Mouse (Mus musculus) neural tube, embryonic 13.5 days (tissue): ENCODE measurements around the gene Nxpe4. TPM values are rescaled to one million over a fixed set of nuclear protein-coding genes. Genes with fewer than 3 reads are reported as not detected.
A peak's percentile ranks its signal among the peaks of the same experiment; 100 is the strongest.

ENCODE experiments used
- ATAC-seq: fragments of 200-750 bp; cut with Nextera tagmentation; 2 replicates; pipeline ENCODE4 v1.8.0; 2017; ENCODE audit warnings: low read depth, mild to moderate bottlenecking, moderate TSS enrichment, moderate library complexity
- H3K27ac ChIP-seq: fragments of 300-500 bp; sonication (generic); replicated peaks from 2 replicates; pipeline ENCODE4 v1.5.1; 2015; ENCODE audit warnings: moderate library complexity, mild to moderate bottlenecking, inconsistent platforms
- H3K27me3 ChIP-seq: fragments of 300-500 bp; sonication (generic); 2 replicates; pipeline ENCODE4 v1.6.1; 2015; ENCODE audit warnings: mild to moderate bottlenecking, inconsistent platforms
- H3K36me3 ChIP-seq: fragments of 300-500 bp; sonication (generic); 2 replicates; pipeline ENCODE4 v1.6.1; 2015; ENCODE audit warnings: mild to moderate bottlenecking, inconsistent platforms
- H3K4me1 ChIP-seq: fragments of 300-500 bp; sonication (generic); replicated peaks from 2 replicates; pipeline ENCODE4 v1.6.1; 2015; ENCODE audit warnings: inconsistent platforms
- H3K4me2 ChIP-seq: fragments of 300-500 bp; sonication (generic); 2 replicates; pipeline ENCODE4 v1.6.1; 2015; ENCODE audit warnings: inconsistent platforms, mild to moderate bottlenecking, moderate library complexity
- H3K4me3 ChIP-seq: fragments of 300-500 bp; sonication (generic); 2 replicates; pipeline ENCODE4 v1.5.1; 2015; ENCODE audit warnings: mild to moderate bottlenecking, inconsistent platforms
- H3K9ac ChIP-seq: fragments of 300-500 bp; sonication (generic); 2 replicates; pipeline ENCODE4 v1.6.1; 2015; ENCODE audit warnings: moderate library complexity, mild to moderate bottlenecking, inconsistent platforms
- H3K9me3 ChIP-seq: fragments of 300-500 bp; sonication (generic); 2 replicates; pipeline ENCODE4 v1.6.1; 2016; ENCODE audit warnings: inconsistent platforms
- WGBS: fragments of 180-500 bp; shearing (Covaris S2); methylation state at CpG from one replicate; pipeline ENCODE4 v1.1.7; 2015; 5-methylcytosine and 5-hydroxymethylcytosine counted together
- polyA plus RNA-seq: library from polyadenylated mRNA; unstranded; fragments of >200 nt; fragmentation: Nextera tagmentation; extraction: Ambion mirVana; gene quantifications from 2 replicates; pipeline ENCODE4 v1.2.1, GENCODE M21; 2015

Gene Nxpe4
- polyA plus RNA-seq, 1 experiment from 2014 or later, result 6.5 TPM

DNA sequence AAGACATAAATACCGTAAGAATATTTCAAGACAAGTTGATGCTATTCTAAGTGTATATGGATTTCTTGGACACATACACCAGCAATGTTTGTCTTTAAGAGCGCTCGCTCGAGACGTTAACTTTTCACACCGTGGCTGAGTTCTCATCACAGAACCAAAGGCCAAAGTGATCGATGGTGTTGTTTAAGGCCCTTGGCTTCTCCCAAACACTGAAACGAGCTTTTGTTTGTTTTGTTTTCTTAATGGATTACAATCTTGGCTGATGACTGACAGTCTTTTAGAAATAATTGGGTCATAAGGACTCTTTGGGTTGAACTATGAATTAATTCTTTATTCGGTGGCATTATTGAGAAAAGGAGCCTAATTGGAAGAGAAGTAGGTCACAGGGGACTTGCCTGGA, 183.6 kb downstream of the Nxpe4 start:
- Histone ChIP-seq H3K9me3 (no peaks in the 10 kb centered on the region), H3K4me2 (no peak overlapping the region), H3K4me3 (no peak overlapping the region), H3K4me1 (no peaks in the 10 kb centered on the region), H3K36me3 (no peaks in the 10 kb centered on the region), H3K27me3 (no peaks in the 10 kb centered on the region), H3K9ac (no peak overlapping the region), H3K27ac (no peak overlapping the region)
- ATAC-seq, result no peak
- 88% methylated on average over 9 of the region's 9 CpGs for WGBS

DNA sequence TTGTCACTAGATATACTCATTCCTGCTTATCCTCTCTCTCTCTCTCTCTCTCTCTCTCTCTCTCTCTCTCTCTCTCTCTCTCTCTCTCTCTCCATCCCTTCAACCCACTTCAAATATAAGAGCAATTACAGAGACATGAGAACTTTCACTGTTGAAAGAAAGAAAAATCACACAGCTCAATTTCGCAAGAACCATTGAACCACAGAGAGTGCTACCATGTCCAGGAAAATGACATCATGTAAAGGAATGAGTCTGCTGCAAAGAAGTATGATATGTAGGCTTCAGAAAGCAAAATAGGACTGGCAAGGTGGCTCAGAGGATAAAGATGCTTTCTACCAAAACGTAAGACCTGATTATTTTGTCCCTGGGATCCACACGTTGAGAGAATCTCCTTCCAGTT, 184.0 kb downstream of the Nxpe4 start:
- Histone ChIP-seq H3K4me3 (no peak overlapping the region), H3K9ac (no peak overlapping the region), H3K4me2 (no peak overlapping the region), H3K4me1 (no peaks in the 10 kb centered on the region), H3K36me3 (no peaks in the 10 kb centered on the region), H3K27ac (no peak overlapping the region), H3K27me3 (no peaks in the 10 kb centered on the region), H3K9me3 (no peaks in the 10 kb centered on the region)
- ATAC-seq, result no peak
- 89% methylated on average over 3 of the region's 3 CpGs for WGBS

DNA sequence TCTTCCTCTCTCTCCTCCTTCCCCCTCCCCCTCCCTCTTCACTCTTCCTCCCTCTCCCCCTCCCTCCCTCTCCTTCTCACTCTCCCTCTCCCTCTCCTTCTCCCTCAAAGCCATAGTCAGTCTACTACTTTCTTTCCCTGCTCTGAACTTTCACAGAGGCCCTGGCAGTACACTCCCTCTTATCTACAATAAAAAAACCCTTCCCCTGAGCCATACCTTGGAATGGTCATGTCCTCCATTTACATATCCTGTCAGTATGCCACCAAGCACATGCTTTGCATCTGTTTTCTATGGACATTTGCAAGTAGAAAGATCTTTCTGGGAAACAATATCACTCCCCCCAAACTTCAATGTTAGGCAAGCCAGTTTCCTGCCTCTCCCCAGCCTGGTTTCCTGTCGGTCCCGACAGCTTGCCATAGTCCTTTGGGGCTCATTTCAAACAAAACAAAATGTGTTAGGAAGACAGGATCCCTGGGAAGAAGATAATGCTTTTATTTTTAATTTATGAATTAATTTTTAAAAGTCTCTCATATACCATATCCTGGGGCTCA, 191.4 kb downstream of the Nxpe4 start, which contains the start of gene Nxpe2:
Nxpe2 (minus strand) TSS at position 307 of the 551 bp plus-strand sequence.
- ATAC-seq, result no peak
- Histone ChIP-seq H3K9ac (no peak within 1 kb of the TSS), H3K4me2 (no peak within 1 kb of the TSS), H3K4me1 (peaks cover 15% of the 10 kb centered on the region; the same call in 1 of the 2 replicates), H3K27ac (peak within 1 kb of the TSS; percentile 62), H3K36me3 (no peaks in the 10 kb centered on the region), H3K27me3 (no peaks in the 10 kb centered on the region), H3K9me3 (no peaks in the 10 kb centered on the region), H3K4me3 (no peak within 1 kb of the TSS)
- WGBS, result 48% methylated on average over 2 of the region's 2 CpGs

DNA sequence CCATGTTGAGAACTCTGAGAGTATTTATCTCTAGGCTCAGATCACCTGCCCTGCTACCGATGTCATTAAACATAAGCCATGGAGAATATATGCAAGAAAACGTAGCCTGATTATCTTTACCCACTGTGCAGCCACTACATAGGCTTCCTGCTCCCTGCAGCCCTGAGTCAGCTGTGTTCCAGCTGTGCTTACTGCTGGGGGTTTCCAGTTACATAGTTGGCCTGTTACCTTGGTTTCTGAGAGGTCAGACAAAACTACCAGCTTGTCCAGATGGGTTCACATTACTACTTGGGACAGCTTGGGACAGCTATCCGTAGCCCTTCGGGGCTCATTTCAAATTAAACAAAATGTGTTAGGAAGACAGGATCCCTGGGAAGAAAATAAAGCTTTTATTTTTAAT, 192.3 kb downstream of the Nxpe4 start:
- no peak overlapping the region for H3K9ac ChIP-seq
- peaks cover 15% of the 10 kb centered on the region; the same call in 1 of the 2 replicates for H3K4me1 ChIP-seq
- ATAC-seq, result no peak
- no peak overlapping the region for H3K27ac ChIP-seq
- no peak overlapping the region for H3K4me2 ChIP-seq
- WGBS, result 67% methylated on average over 4 of the region's 4 CpGs
- no peaks in the 10 kb centered on the region for H3K9me3 ChIP-seq
- no peak overlapping the region for H3K4me3 ChIP-seq
- no peaks in the 10 kb centered on the region for H3K36me3 ChIP-seq
- H3K27me3 ChIP-seq, result no peaks in the 10 kb centered on the region

DNA sequence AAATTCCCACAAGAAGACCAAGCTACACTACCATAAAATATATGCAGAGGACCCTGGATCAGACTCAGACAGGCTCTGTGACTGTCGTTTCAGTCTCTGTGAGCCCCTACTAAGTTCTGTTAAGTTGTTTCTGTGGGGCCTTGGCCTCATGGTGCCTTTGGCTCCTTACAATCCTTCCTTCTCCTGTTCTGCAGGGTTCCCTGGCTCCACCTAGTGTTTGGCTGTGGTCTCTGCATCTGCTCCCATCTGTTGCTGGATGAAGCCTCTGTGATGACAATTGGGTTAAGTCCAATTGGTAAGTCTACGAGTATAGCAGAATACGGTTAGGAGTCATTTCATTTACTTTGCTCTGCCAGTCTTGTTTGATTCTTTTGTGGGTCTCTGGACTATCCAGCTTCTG, 193.0 kb downstream of the Nxpe4 start:
- no peak overlapping the region for H3K4me2 ChIP-seq
- H3K36me3 ChIP-seq, result no peaks in the 10 kb centered on the region
- no peak overlapping the region for H3K27ac ChIP-seq
- no peak for ATAC-seq
- H3K27me3 ChIP-seq, result no peaks in the 10 kb centered on the region
- no peaks in the 10 kb centered on the region for H3K9me3 ChIP-seq
- 38% methylated on average over 3 of the region's 3 CpGs for WGBS
- no peak overlapping the region for H3K4me3 ChIP-seq
- no peak overlapping the region for H3K9ac ChIP-seq
- H3K4me1 ChIP-seq, result peaks cover 15% of the 10 kb centered on the region; the same call in 1 of the 2 replicates

GRCm38 (mm10) chr9:48357097-48357496, 195.3 kb downstream of the Nxpe4 start:
- H3K4me3 ChIP-seq, result no peak overlapping the region
- no peaks in the 10 kb centered on the region for H3K27me3 ChIP-seq
- H3K4me1 ChIP-seq, result peaks cover 15% of the 10 kb centered on the region; the same call in 1 of the 2 replicates
- H3K27ac ChIP-seq, result no peak overlapping the region
- no peaks in the 10 kb centered on the region for H3K9me3 ChIP-seq
- WGBS, result 93% methylated on average over 3 of the region's 3 CpGs
- ATAC-seq, result no peak
- H3K9ac ChIP-seq, result no peak overlapping the region
- H3K36me3 ChIP-seq, result no peaks in the 10 kb centered on the region
- H3K4me2 ChIP-seq, result no peak overlapping the region

- Histone ChIP-seq H3K4me3 (no peak overlapping the region), H3K27me3 (no peaks in the 10 kb centered on the region), H3K27ac (no peak overlapping the region), H3K36me3 (no peaks in the 10 kb centered on the region), H3K9ac (no peak overlapping the region), H3K4me1 (no peaks in the 10 kb centered on the region), H3K4me2 (no peak overlapping the region), H3K9me3 (no peaks in the 10 kb centered on the region)
- WGBS, result 80% methylated on average over 4 of the region's 4 CpGs
- no peak for ATAC-seq
These were observed 199.0 kb downstream of the Nxpe4 start for GRCm38 (mm10) chr9:48360826-48361225.

- no peak overlapping the region for H3K9ac ChIP-seq
- H3K4me1 ChIP-seq, result no peaks in the 10 kb centered on the region
- H3K4me2 ChIP-seq, result no peak overlapping the region
- H3K36me3 ChIP-seq, result no peaks in the 10 kb centered on the region
- no peak for ATAC-seq
- H3K4me3 ChIP-seq, result no peak overlapping the region
- H3K27ac ChIP-seq, result no peak overlapping the region
- no peaks in the 10 kb centered on the region for H3K27me3 ChIP-seq
- 74% methylated on average over 14 of the region's 14 CpGs for WGBS
- H3K9me3 ChIP-seq, result no peaks in the 10 kb centered on the region
These were observed 200.2 kb downstream of the Nxpe4 start for GRCm38 (mm10) chr9:48361815-48362631.

DNA sequence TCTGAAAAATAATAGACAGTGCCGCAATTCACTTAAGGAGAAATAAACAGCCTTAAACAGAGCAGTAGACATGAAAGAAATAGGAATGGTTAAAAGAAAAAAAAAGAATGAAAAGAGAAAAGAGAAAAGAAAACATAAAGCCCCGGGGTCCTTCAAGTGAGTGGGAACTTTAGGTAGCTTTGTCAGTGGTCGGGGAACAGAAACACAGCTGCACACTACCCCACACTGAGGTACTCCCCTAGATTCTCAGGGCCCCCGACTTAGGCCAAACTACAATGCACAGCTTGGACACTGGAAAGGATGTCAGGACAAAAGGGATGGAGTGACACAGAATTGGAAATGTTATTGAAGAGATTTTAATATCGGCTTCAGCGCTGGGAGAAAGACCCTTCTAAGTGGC, 200.9 kb downstream of the Nxpe4 start:
- no peak for ATAC-seq
- H3K4me2 ChIP-seq, result no peak overlapping the region

DNA sequence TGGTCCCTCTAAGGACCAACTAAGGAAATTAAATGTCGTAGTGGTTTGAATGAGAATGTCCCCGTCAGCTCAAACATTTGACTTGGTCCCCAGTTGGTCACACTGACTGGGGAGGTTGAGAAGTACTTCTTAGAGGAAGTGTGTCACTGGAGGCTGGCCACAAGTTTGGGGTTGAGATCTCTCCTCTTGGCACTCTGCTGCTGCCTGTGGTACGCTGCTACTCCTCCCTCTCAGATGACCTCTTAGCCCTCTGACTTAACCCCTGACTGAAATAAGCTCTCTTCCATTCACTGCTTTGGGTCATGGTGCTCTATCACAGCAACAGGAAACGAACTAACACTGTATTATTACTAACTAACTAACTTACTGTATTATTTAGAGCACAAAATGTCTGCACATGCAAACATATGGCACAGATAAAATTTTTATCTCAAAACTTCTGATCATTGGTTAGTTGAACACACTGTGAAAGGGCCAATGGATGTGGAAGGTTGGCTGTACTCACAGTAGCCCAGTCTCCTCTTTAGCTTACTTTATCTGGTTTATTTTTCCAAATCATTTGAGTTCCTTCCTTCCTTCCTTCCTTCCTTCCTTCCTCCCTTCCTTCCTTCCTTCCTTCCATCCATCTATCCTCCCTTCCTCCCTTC, 211.5 kb downstream of the Nxpe4 start:
- H3K4me3 ChIP-seq, result no peak overlapping the region
- no peak overlapping the region for H3K27ac ChIP-seq
- no peak overlapping the region for H3K4me2 ChIP-seq
- no peaks in the 10 kb centered on the region for H3K9me3 ChIP-seq
- no peaks in the 10 kb centered on the region for H3K36me3 ChIP-seq
- ATAC-seq, result no peak
- no peaks in the 10 kb centered on the region for H3K27me3 ChIP-seq
- no peak overlapping the region for H3K9ac ChIP-seq
- 79% methylated on average over 4 of the region's 4 CpGs for WGBS
- H3K4me1 ChIP-seq, result no peaks in the 10 kb centered on the region

More for the DNA sequence above, 200.9 kb downstream of the Nxpe4 start:
- WGBS, result 85% methylated on average over 6 of the region's 6 CpGs
- no peaks in the 10 kb centered on the region for H3K27me3 ChIP-seq
- H3K4me1 ChIP-seq, result no peaks in the 10 kb centered on the region
- no peaks in the 10 kb centered on the region for H3K9me3 ChIP-seq
- H3K9ac ChIP-seq, result no peak overlapping the region
- H3K27ac ChIP-seq, result no peak overlapping the region
- H3K4me3 ChIP-seq, result no peak overlapping the region
- no peaks in the 10 kb centered on the region for H3K36me3 ChIP-seq

- no peak overlapping the region for H3K27ac ChIP-seq
- 91% methylated on average over 2 of the region's 2 CpGs for WGBS
- H3K36me3 ChIP-seq, result no peaks in the 10 kb centered on the region
- no peaks in the 10 kb centered on the region for H3K4me1 ChIP-seq
- no peaks in the 10 kb centered on the region for H3K9me3 ChIP-seq
- no peak overlapping the region for H3K4me2 ChIP-seq
- H3K27me3 ChIP-seq, result no peaks in the 10 kb centered on the region
- ATAC-seq, result no peak
- H3K9ac ChIP-seq, result no peak overlapping the region
- H3K4me3 ChIP-seq, result no peak overlapping the region
These were observed 212.5 kb downstream of the Nxpe4 start for GRCm38 (mm10) chr9:48374357-48374756.

DNA sequence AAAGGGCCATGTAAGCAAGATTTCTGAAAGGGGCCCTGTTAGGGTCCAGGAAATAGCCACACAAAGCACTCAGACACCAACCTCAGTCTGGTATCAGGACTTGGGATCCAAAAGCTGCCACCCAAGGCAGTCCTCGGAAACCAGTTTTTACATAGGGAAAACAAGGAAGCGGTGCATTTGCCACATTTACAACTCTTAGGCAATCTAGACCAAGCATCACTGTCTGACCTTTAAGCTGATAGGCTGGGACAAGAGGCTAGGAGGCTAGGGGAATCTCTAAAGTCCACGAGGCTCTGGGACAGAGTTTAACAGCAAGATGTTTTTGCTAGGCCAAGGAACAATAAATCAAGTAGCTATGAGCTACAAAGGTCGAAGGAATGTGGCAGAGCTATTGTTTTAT, 226.6 kb downstream of the Nxpe4 start:
- no peaks in the 10 kb centered on the region for H3K36me3 ChIP-seq
- H3K9ac ChIP-seq, result no peak overlapping the region
- no peaks in the 10 kb centered on the region for H3K9me3 ChIP-seq
- H3K4me2 ChIP-seq, result no peak overlapping the region
- 66% methylated on average over 4 of the region's 4 CpGs for WGBS
- no peak for ATAC-seq
- no peaks in the 10 kb centered on the region for H3K27me3 ChIP-seq
- no peak overlapping the region for H3K4me3 ChIP-seq
- no peaks in the 10 kb centered on the region for H3K4me1 ChIP-seq
- H3K27ac ChIP-seq, result no peak overlapping the region
